ENCODE assay signal across 24 mouse cellular contexts in genomic region chr1:179677031-179677430, GRCm38 (mm10).
"Had no signal": no experiment of that assay in that cellular context is flagged by ENCODE, and none has a peak within 500 bp of the region (broad histone marks: within the 10 kb centered on the region; RNA-seq: fewer than 3 reads in every experiment).

No protein-coding gene starts in this region.

- H3K4me3 ChIP-seq: heart, adult 2 months; heart, embryonic 13.5 days; heart, embryonic 15.5 days; hindbrain, embryonic 12.5 days; intestine, embryonic 15.5 days; kidney, embryonic 15.5 days; layer of hippocampus, adult 2 months; limb, embryonic 13.5 days; limb, embryonic 15.5 days; liver, embryonic 12.5 days had no signal

- DNase-seq: gastrocnemius, postnatal 14 days; gastrocnemius, postnatal 36 days; heart, adult 11 months; heart, adult 2 months; heart, postnatal 14 days; heart, postnatal 36 days; kidney, adult 2 months; kidney, adult 9 months; kidney, postnatal 14 days; kidney, postnatal 4 days; layer of hippocampus, postnatal 36 days; left cerebral cortex, postnatal 4 days had no signal

- H3K27me3 ChIP-seq: heart, embryonic 13.5 days; heart, embryonic 15.5 days; hindbrain, embryonic 12.5 days; intestine, embryonic 15.5 days; kidney, embryonic 15.5 days; limb, embryonic 13.5 days; limb, embryonic 15.5 days; liver, embryonic 12.5 days had no signal

- H3K9me3 ChIP-seq: heart, embryonic 13.5 days; heart, embryonic 15.5 days; hindbrain, embryonic 12.5 days; intestine, embryonic 15.5 days; kidney, embryonic 15.5 days; limb, embryonic 13.5 days; limb, embryonic 15.5 days; liver, embryonic 12.5 days had no signal

- H3K4me1 ChIP-seq: heart, embryonic 15.5 days; hindbrain, embryonic 12.5 days; intestine, embryonic 15.5 days; kidney, embryonic 15.5 days; limb, embryonic 13.5 days; limb, embryonic 15.5 days; liver, embryonic 12.5 days had no signal

- H3K27ac ChIP-seq: heart, adult 2 months; heart, embryonic 13.5 days; heart, embryonic 15.5 days; hindbrain, embryonic 12.5 days; hindbrain, embryonic 14.5 days; intestine, embryonic 15.5 days; kidney, embryonic 15.5 days; kidney, postnatal 0 days; layer of hippocampus, adult 2 months; limb, embryonic 13.5 days; limb, embryonic 15.5 days; liver, embryonic 12.5 days; liver, embryonic 14.5 days had no signal
